Mouse (Mus musculus) lung, postnatal 0 days (tissue): Measurements from ENCODE around the gene Rsph1.

Experiments used
- CTCF ChIP-seq: IDR thresholded peaks from 2 replicates; pipeline ENCODE4 v1.5.1; 2016; ENCODE audit warnings: antibody characterized with exemption, mild to moderate bottlenecking
- EP300 ChIP-seq: IDR thresholded peaks from 2 replicates; pipeline ENCODE4 v1.6.1; 2016; ENCODE audit warnings: antibody characterized with exemption, mild to moderate bottlenecking, control low read depth

GRCm38 (mm10) chr17:31326220-31326852, 49.2 kb upstream of the Rsph1 start:
- no peak for TF ChIP-seq CTCF
- TF ChIP-seq EP300 = no peak
